Mouse (Mus musculus): Measurements from ENCODE around the gene Nlrp2. TPM values are rescaled to one million over a fixed set of nuclear protein-coding genes. Genes with fewer than 3 reads are reported as not detected.

The Nlrp2 gene
- not detected for total RNA-seq (2023)

DNA sequence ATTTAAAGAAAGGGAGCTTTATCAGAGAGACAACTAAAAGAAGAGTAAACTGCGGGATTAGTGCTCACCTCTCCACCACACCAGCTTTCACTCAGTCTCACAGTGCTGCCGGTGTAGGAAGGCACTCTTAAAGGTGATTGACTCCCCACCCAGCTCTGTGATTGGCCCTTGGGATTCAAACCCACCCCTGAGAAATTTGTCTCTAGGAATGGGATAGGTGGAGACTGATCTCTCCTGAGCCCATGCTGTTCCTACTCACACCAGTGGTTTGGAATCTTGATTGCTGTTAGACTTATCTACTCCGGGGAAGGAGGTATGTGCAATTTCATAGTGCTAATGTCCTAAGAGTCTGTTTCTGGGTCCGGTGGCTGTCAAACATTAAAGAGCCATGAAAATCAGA is at the start of gene Nlrp2:
TSS of gene Nlrp2 (minus strand) at position 101 of the 400 bp plus-strand sequence.

DNA sequence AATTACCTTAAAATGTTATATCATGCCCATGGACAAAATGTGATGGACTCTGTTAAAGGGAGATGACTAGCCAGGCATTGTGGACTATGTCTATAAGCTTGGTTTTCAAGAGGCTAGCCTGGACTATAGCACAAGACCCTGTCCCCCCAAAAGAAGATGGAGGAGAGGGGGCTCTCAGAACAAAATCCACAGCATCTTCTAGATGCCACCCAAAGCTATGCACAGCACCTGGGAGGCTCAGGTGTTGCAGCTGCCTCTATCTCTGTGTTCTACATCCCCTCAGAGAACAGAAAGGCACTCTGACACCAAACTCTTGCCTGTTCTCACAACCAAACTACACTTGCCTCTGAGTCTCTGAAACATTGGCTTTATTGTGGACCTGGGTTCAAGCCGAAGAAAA is 598 bp downstream of the Nlrp2 start, which contains the start of gene Gm5065:
TSS of gene Gm5065 (plus strand) at position 301 of the 400 bp plus-strand sequence.

Other genes starting within 250 kb of the Nlrp2 start
- not detected for gene Rfpl4, start 234.1 kb downstream of the Nlrp2 start, total RNA-seq (2023)
- gene Rasl2-9, start 225.1 kb downstream of the Nlrp2 start, total RNA-seq (2023): under 1 TPM; 0.55 to 0.66 TPM
- gene Vmn1r55, start 201.4 kb downstream of the Nlrp2 start, total RNA-seq (2023): not detected
- gene Vmn1r56, start 154.3 kb downstream of the Nlrp2 start, total RNA-seq (2023): not detected
- gene Vmn1r57, start 132.5 kb downstream of the Nlrp2 start, total RNA-seq (2023): not detected
- gene Gm5065, start 498 bp downstream of the Nlrp2 start, total RNA-seq (2023): not detected
- not detected for gene Vmn1r58, start 62.4 kb upstream of the Nlrp2 start, total RNA-seq (2023)
- not detected for gene Vmn1r59, start 105.7 kb upstream of the Nlrp2 start, total RNA-seq (2023)
- not detected for gene Vmn2r28, start 142.9 kb upstream of the Nlrp2 start, total RNA-seq (2023)
- gene Vmn1r60, start 196.3 kb upstream of the Nlrp2 start, total RNA-seq (2023): not detected